ENCODE assay signal across 17 mouse cellular contexts in genomic region chr3:27519481-27519880, GRCm38 (mm10).
DNase-seq lines count a peak whose midpoint lies in the region; ATAC-seq and TF ChIP-seq lines count a peak whose summit lies in the region.
"Had no signal": no experiment of that assay in that cellular context is flagged by ENCODE, and none has a peak within 500 bp of the region (broad histone marks: within the 10 kb centered on the region; RNA-seq: fewer than 3 reads in every experiment).

No protein-coding gene starts in this region.

- TF ChIP-seq CTCF in lung, adult 2 months (IDR thresholded peaks at IDR 0.05; ENCODE audit: insufficient read depth, low read length): no peak
- TF ChIP-seq CTCF in stomach, postnatal 0 days (IDR thresholded peaks at IDR 0.05; ENCODE audit: low read depth): no peak
- no peak for TF ChIP-seq CTCF in hindbrain, postnatal 0 days (IDR thresholded peaks at IDR 0.05; ENCODE audit: low read depth)

- no peaks in the 10 kb centered on the region for H3K9me3 ChIP-seq in midbrain, embryonic 11.5 days (ENCODE audit: control insufficient read depth, low read length)
- H3K9me3 ChIP-seq in midbrain, embryonic 14.5 days (ENCODE audit: control insufficient read depth, low read length): no peaks in the 10 kb centered on the region
- H3K9me3 ChIP-seq in stomach, postnatal 0 days (ENCODE audit: control insufficient read depth, low read length): no peaks in the 10 kb centered on the region
- H3K9me3 ChIP-seq in hindbrain, postnatal 0 days (ENCODE audit: low read length): no peaks in the 10 kb centered on the region
- H3K9me3 ChIP-seq in hindbrain, embryonic 10.5 days: no peaks in the 10 kb centered on the region
- H3K9me3 ChIP-seq: limb, embryonic 15.5 days; stomach, embryonic 15.5 days had no signal

- H3K4me3 ChIP-seq in midbrain, embryonic 11.5 days (ENCODE audit: low read depth, low read length): no peak overlapping the region
- H3K4me3 ChIP-seq in midbrain, embryonic 14.5 days (replicated peaks; ENCODE audit: low read depth, low read length): no peak overlapping the region
- no peak overlapping the region for H3K4me3 ChIP-seq in lung, adult 2 months (replicated peaks; ENCODE audit: extremely low read depth, low read depth, low read length)
- no peak overlapping the region for H3K4me3 ChIP-seq in stomach, postnatal 0 days (ENCODE audit: low read depth, low read length)
- H3K4me3 ChIP-seq in hindbrain, postnatal 0 days (ENCODE audit: low read length): no peak overlapping the region
- no peak overlapping the region for H3K4me3 ChIP-seq in hindbrain, embryonic 10.5 days
- H3K4me3 ChIP-seq: limb, embryonic 15.5 days; stomach, embryonic 15.5 days had no signal

- no peak overlapping the region for H3K27ac ChIP-seq in midbrain, embryonic 11.5 days (ENCODE audit: low read depth, low read length)
- H3K27ac ChIP-seq in midbrain, embryonic 14.5 days (replicated peaks; ENCODE audit: low read depth, low read length): no peak overlapping the region
- H3K27ac ChIP-seq in stomach, postnatal 0 days (replicated peaks): peak overlapping the region; percentile 58
- no peak overlapping the region for H3K27ac ChIP-seq in hindbrain, postnatal 0 days
- no peak overlapping the region for H3K27ac ChIP-seq in hindbrain, embryonic 10.5 days
- H3K27ac ChIP-seq: limb, embryonic 15.5 days; stomach, embryonic 15.5 days had no signal

- no peak for ATAC-seq in midbrain, embryonic 11.5 days (ENCODE audit: low FRiP score)
- no peak for ATAC-seq in midbrain, embryonic 14.5 days (ENCODE audit: low FRiP score, low TSS enrichment)
- peak; percentile 51 for ATAC-seq in stomach, postnatal 0 days (ENCODE audit: low FRiP score, low TSS enrichment)
- no peak for ATAC-seq in hindbrain, postnatal 0 days
- ATAC-seq: forebrain, embryonic 14.5 days; midbrain, embryonic 16.5 days had no signal

- H3K4me2 ChIP-seq in midbrain, embryonic 11.5 days: no peak overlapping the region
- H3K4me2 ChIP-seq in midbrain, embryonic 14.5 days (ENCODE audit: low read length): no peak overlapping the region
- H3K4me2 ChIP-seq in stomach, postnatal 0 days (replicated peaks; ENCODE audit: low read depth): no peak overlapping the region
- H3K4me2 ChIP-seq in hindbrain, postnatal 0 days (ENCODE audit: low read depth, low read length): no peak overlapping the region
- H3K4me2 ChIP-seq: limb, embryonic 15.5 days; stomach, embryonic 15.5 days had no signal

- H3K4me1 ChIP-seq in midbrain, embryonic 11.5 days (ENCODE audit: control insufficient read depth, insufficient read depth, low read length): no peaks in the 10 kb centered on the region
- no peaks in the 10 kb centered on the region for H3K4me1 ChIP-seq in midbrain, embryonic 14.5 days (ENCODE audit: control insufficient read depth, insufficient read depth, low read length)
- H3K4me1 ChIP-seq in lung, adult 2 months (ENCODE audit: control insufficient read depth, insufficient read depth, low read length): peaks cover 3% of the 10 kb centered on the region
- no peaks in the 10 kb centered on the region; the same call in none of the 2 replicates for H3K4me1 ChIP-seq in stomach, postnatal 0 days (replicated peaks; ENCODE audit: control insufficient read depth, insufficient read depth)
- no peaks in the 10 kb centered on the region for H3K4me1 ChIP-seq in hindbrain, postnatal 0 days (ENCODE audit: insufficient read depth, low read length)
- peaks cover 8% of the 10 kb centered on the region; the same call in 1 of the 2 replicates for H3K4me1 ChIP-seq in hindbrain, embryonic 10.5 days (replicated peaks)
- H3K4me1 ChIP-seq: stomach, embryonic 15.5 days had no signal

- no peaks in the 10 kb centered on the region; the same call in 1 of the 2 replicates for H3K27me3 ChIP-seq in midbrain, embryonic 11.5 days (ENCODE audit: control insufficient read depth, insufficient read depth, low read length)
- H3K27me3 ChIP-seq in midbrain, embryonic 14.5 days (ENCODE audit: control insufficient read depth, insufficient read depth, low read length): no peaks in the 10 kb centered on the region
- H3K27me3 ChIP-seq in stomach, postnatal 0 days (ENCODE audit: control insufficient read depth, insufficient read depth, low read length): no peaks in the 10 kb centered on the region
- H3K27me3 ChIP-seq in hindbrain, postnatal 0 days (ENCODE audit: insufficient read depth, low read length): no peaks in the 10 kb centered on the region
- H3K27me3 ChIP-seq in hindbrain, embryonic 10.5 days (ENCODE audit: insufficient read depth, poor library complexity, severe bottlenecking): no peaks in the 10 kb centered on the region; the same call in 1 of the 2 replicates
- H3K27me3 ChIP-seq: CH12.LX; limb, embryonic 15.5 days; stomach, embryonic 15.5 days had no signal

- peak; percentile 36 for DNase-seq in gastrocnemius, adult 18-20 months (ENCODE audit: low spot score)
- DNase-seq in gastrocnemius, adult 8-10 months (ENCODE audit: low spot score in 2 of 2): no peak
- peak; percentile 65 for DNase-seq in midbrain, embryonic 11.5 days (ENCODE audit: low spot score, missing footprints)
- DNase-seq in midbrain, embryonic 14.5 days: no peak
- DNase-seq in lung, adult 2 months: peak; percentile 17
- DNase-seq in stomach, postnatal 0 days (ENCODE audit: low spot score): no peak
- no peak for DNase-seq in hindbrain, postnatal 0 days (ENCODE audit: low spot score)
- DNase-seq in hindbrain, embryonic 10.5 days (ENCODE audit: low spot score): no peak
- DNase-seq: adrenal gland, postnatal 10 days; cerebellum, adult 11-12 months; cerebellum, postnatal 25 days; thymus, postnatal 25 days had no signal

- no peak overlapping the region for H3K9ac ChIP-seq in midbrain, embryonic 11.5 days (ENCODE audit: low read length)
- H3K9ac ChIP-seq in midbrain, embryonic 14.5 days (replicated peaks; ENCODE audit: low read length): no peak overlapping the region
- no peak overlapping the region for H3K9ac ChIP-seq in stomach, postnatal 0 days (ENCODE audit: low read length)
- H3K9ac ChIP-seq in hindbrain, postnatal 0 days (replicated peaks; ENCODE audit: low read length): no peak overlapping the region
- H3K9ac ChIP-seq: limb, embryonic 15.5 days; stomach, embryonic 15.5 days had no signal

- no peak for TF ChIP-seq EP300 in stomach, postnatal 0 days (optimal IDR thresholded peaks at IDR 0.05)

- H3K36me3 ChIP-seq in midbrain, embryonic 11.5 days (ENCODE audit: control insufficient read depth, insufficient read depth, low read length): no peaks in the 10 kb centered on the region
- no peaks in the 10 kb centered on the region for H3K36me3 ChIP-seq in midbrain, embryonic 14.5 days (ENCODE audit: control insufficient read depth, insufficient read depth, low read length)
- no peaks in the 10 kb centered on the region for H3K36me3 ChIP-seq in stomach, postnatal 0 days (ENCODE audit: control insufficient read depth, insufficient read depth, low read length)
- H3K36me3 ChIP-seq in hindbrain, postnatal 0 days (ENCODE audit: insufficient read depth, low read length): no peaks in the 10 kb centered on the region
- no peaks in the 10 kb centered on the region for H3K36me3 ChIP-seq in hindbrain, embryonic 10.5 days
- H3K36me3 ChIP-seq: limb, embryonic 15.5 days; stomach, embryonic 15.5 days had no signal

- no peak for TF ChIP-seq POLR2A in lung, adult 2 months (IDR thresholded peaks at IDR 0.05; ENCODE audit: borderline replicate concordance, extremely low read depth, low read depth, low read length)

- 93% methylated on average over 6 of the region's 6 CpGs for WGBS in midbrain, embryonic 11.5 days
- WGBS in midbrain, embryonic 14.5 days: 97% methylated on average over 6 of the region's 6 CpGs
- WGBS in lung, adult 2 months: 64% methylated on average over 6 of the region's 6 CpGs
- 67% methylated on average over 6 of the region's 6 CpGs for WGBS in stomach, postnatal 0 days
- 94% methylated on average over 6 of the region's 6 CpGs for WGBS in hindbrain, postnatal 0 days
- 94% methylated on average over 6 of the region's 6 CpGs for WGBS in hindbrain, embryonic 10.5 days

Comparison
In these comparisons a context has a peak if more than half of its experiments do, and no peak if none do; other contexts are left out.
1. DNase-seq: peak in gastrocnemius, adult 18-20 months (single experiment), midbrain, embryonic 11.5 days (single experiment) and lung, adult 2 months (single experiment); none in gastrocnemius, adult 8-10 months (0 of 2), midbrain, embryonic 14.5 days (single experiment), stomach, postnatal 0 days (single experiment), hindbrain, postnatal 0 days (single experiment) and hindbrain, embryonic 10.5 days (single experiment).